Mouse (Mus musculus): ENCODE data around the gene Caskin2. TPM values are rescaled to one million over a fixed set of nuclear protein-coding genes. Genes with fewer than 3 reads are reported as not detected.

Gene Caskin2
- polyA plus RNA-seq, 1 experiment from 2014 or later, result 3.5 TPM

DNA sequence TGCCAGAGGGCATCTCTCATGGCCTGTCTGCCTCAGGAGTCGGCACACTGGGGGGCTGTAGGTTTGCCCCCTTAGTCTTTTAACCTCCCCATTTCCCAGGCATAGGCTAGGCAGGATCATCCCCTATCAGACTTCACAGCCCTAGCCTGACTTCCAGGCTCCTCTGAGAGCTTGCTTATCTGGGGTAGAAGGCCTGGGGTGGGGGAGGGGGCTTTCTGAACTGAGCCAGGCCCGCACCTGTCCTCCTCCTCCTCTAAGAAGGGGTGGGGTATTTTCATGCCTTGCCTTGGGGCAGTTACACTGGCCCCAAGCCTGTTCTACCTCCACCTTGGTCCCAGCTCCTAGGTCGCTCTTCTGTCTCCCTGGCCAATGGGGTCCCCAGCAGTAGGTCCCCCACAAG lies 18.1 kb upstream of the Caskin2 start:
- DNase-seq (ENCODE audit: low spot score), result no peak

- DNase-seq (ENCODE audit: low spot score), result no peak
Measured at GRCm38 (mm10) chr11:115830550-115831325, 17.3 kb upstream of the Caskin2 start.

DNA sequence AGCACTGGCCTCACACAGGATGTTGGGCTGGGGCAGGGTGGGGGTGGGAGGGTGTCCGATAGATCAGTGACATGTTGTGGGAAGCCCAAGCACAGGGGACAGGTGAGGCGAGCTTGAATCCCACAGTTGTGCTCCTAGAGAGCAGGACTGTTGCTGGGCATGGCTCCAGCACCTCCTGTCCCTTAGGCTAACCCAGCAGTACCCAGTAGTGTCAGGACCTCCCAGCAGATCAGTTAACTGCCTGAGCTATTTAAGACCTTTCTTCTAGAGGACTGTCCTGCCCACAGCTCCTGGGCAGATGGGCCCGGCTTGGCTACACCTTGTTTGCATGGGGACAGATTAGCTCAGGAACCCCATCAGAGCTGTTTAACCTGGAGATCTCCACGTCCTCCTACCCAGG lies 15.6 kb upstream of the Caskin2 start:
- DNase-seq (ENCODE audit: low spot score), result no peak

- DNase-seq (ENCODE audit: low spot score), result no peak
Measured at GRCm38 (mm10) chr11:115827624-115828023, 14.2 kb upstream of the Caskin2 start.

- DNase-seq (ENCODE audit: low spot score), result no peak
Measured at GRCm38 (mm10) chr11:115826487-115826886, 13.0 kb upstream of the Caskin2 start.

- no peak for DNase-seq (ENCODE audit: low spot score)
Measured at GRCm38 (mm10) chr11:115824813-115825212, 11.4 kb upstream of the Caskin2 start.

DNA sequence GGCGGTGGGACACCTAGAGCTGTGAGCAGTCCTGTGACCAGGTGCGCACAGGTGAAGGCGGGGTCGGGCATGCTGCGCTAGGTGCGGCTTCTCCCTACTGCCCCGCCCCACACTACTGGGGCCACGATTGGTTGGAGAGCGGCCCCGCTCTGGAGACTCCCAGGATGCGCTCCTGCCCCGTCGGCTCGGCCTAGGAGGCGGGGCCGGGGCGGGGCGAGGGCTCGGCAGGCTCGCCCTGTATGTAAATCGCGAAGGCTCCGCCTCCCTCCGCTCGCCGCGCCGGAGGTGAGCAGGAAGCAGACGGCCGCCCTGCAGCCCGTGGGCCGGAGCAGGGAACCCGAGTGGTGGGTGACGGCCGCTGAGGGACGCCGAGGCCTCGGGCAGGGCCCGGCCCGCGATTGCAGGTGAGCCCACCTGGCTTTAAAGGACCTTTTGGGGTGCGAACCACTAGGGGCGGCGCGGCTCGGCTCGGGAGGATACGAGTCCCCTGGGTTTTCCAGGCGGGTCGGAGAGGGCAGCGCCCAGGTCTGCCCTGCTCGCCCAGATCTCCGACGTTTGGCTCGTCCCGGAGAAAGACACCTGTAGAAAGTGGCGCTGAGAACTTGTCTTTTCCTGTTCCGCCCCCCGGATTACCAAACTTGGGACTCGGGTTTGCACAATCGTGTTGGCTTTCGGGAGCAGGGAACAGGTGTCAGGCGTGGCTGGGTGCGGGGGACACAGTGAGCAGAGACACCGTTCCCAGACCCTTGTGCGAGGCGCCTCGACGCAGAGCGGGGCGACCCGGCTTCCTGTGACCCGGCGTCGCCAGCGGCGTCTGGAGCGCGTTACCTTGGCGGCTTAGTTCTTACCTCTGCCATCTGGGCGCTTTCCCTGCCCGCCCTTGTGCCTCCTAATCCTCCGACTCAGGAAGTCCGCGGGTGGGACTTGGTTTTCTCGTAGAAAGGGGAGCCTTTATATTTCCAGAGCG lies 10.6 kb upstream of the Caskin2 start, which contains the start of gene Llgl2:
Gene Llgl2, plus strand, starts transcription at position 276 of the 967 bp plus-strand sequence.
- DNase-seq (ENCODE audit: low spot score), result peak; percentile 88

GRCm38 (mm10) chr11:115821001-115821400 lies 7.6 kb upstream of the Caskin2 start:
- DNase-seq (ENCODE audit: low spot score), result no peak

- no peak for DNase-seq (ENCODE audit: low spot score)
Measured at GRCm38 (mm10) chr11:115819915-115820623, 6.6 kb upstream of the Caskin2 start.

DNA sequence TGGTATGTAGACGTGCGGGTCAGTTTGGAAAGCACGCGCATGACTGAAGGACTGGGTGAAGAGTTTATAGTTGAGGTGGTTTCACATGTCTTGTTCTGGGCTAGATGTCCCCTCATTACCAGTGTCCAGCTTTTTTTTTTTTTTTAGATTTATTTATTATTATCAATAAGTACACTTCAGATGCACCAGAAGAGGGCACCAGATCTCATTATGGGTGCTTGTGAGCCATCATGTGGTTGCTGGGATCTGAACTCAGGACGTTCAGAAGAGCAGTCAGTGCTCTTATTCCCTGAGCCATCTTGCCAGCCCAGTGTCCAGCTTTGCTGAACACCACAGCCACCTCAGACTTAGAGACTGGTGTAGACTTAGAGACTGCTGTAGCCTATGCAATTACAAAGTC lies 3.9 kb upstream of the Caskin2 start:
- DNase-seq (ENCODE audit: low spot score), result no peak

- peak; percentile 82 for DNase-seq (ENCODE audit: low spot score)
Measured at GRCm38 (mm10) chr11:115814605-115815450, 1.4 kb upstream of the Caskin2 start, which contains the start of gene Tsen54. Gene Tsen54 (plus strand): TSS chr11:115814724.

- DNase-seq (ENCODE audit: low spot score), result peak; percentile 26
Measured at GRCm38 (mm10) chr11:115812533-115813420, 662 bp downstream of the Caskin2 start.

DNA sequence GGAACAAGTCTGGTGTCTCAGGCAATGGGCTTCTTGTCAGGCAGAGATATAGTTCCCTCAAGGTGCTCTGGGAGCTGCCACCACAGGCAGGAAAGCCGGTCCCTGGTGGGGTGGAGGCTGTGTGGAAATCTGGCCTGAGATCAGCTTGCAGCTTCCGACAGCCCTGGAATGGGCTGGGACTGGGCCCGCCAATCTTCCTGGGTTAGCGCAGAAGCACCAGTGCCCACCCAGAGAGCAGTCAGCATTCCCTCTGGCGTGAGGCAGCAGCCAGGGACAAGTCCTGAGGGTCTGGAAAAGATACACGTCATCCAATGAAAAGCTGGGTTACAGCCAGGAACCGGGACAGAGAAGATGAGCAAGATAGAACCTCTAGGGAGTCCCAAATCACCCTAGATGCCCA lies 1.3 kb downstream of the Caskin2 start:
- no peak for DNase-seq (ENCODE audit: low spot score)

GRCm38 (mm10) chr11:115811381-115812093 lies 1.9 kb downstream of the Caskin2 start:
- no peak for DNase-seq (ENCODE audit: low spot score)

- no peak for DNase-seq (ENCODE audit: low spot score)
Measured at GRCm38 (mm10) chr11:115810377-115810776, 3.1 kb downstream of the Caskin2 start.

DNA sequence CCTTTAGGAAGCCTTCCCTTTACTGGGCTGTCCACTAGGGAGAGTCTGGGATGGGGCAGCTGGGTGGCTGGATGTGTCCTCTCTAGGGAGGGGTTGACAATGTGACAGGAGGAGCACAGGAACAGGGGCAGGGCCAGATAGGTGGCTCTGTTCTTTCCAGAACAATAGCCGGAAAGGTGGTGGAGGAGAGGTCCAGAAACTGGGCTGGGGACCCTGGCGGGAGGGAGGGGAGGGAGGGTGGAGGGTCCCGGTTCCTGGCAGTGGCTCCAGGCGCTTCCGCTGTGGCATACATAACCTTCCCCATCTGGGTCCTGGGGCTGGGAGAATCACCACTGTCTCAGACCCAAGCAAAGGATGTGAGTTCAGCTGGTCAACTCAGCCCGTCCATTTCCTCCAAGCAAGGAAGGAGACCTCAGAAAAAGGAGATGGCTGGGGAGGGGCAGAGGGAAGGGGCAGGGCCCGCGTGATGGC lies 4.1 kb downstream of the Caskin2 start:
- DNase-seq (ENCODE audit: low spot score), result no peak

DNA sequence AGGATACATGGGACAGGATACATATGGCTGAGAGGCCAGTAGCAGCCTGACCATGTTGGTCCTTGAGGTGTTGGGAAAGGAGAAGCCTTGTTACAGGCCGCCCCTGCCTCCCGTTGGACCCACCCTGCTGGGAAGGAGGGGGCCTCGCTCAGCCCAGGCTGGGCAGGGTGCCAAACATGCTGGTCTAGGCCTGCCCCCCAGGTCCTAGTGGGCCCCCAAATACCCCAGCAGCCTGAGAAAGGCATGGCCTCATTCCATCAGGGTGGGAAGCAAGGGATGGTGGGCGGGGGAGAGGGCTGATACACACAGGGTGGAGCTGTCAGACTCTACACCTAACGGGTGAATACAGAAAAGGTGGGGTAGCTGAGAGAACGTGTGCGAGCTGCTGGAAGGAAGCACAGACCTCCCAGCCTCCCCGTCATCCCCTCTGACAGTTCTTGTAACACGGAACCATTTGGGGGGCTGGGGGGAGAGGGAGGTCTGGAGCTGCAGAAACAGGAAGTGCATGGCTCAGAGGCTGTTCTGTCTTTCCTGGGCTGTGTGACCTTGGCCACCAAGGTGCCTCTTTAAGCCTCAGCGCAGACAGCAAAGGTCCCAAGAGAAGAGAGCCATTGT lies 4.6 kb downstream of the Caskin2 start:
- DNase-seq (ENCODE audit: low spot score), result peak; percentile 9

DNA sequence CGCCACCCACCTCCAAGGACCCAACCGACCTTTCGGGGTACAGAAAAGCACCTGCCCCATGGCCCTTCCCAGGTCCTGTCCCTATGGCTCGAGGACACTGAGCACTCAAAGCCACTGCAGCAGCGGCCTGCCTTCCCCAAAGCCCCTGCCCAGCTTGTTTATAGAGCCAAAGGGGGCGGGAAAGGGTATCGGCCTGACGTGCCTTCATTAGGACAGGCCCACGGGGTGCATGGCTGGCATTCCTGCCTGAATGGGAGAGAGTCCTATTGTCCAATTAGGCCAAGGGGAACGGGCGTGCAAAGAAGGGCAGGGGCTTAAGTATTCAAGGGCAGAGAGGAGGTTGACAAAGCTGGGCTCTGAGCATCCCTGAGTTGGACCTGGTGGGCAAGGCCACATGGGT lies 5.5 kb downstream of the Caskin2 start:
- no peak for DNase-seq (ENCODE audit: low spot score)
